Mouse (Mus musculus) bone marrow macrophage, adult 2 months (primary cell): ENCODE results near the gene Ifng.
"Not testable (repeated sequence)": the region's sequence is repeated elsewhere in the genome, so short reads cannot be mapped to it uniquely, and the experiment has no call there.

Experiments
- CTCF ChIP-seq: IDR thresholded peaks from 2 replicates; pipeline ENCODE4 v1.5.1; 2012; ENCODE audit warnings: low read depth, mild to moderate bottlenecking, low read length, moderate library complexity
- POLR2A ChIP-seq: IDR thresholded peaks from 2 replicates; pipeline ENCODE4 v1.6.1; 2012; ENCODE audit warnings: mild to moderate bottlenecking, low read depth, low read length, borderline replicate concordance

GRCm38 (mm10) chr10:118472846-118473245 lies 32.0 kb downstream of the Ifng start:
- TF ChIP-seq CTCF, POLR2A: not testable (repeated sequence)
